Comparison of ENCODE assay signal across 8 mouse cellular contexts in genomic region chr10:82795767-82796166, GRCm38 (mm10). TPM values are rescaled to one million over a fixed set of nuclear protein-coding genes. Genes with fewer than 3 reads are reported as not detected.
DNase-seq lines count a peak whose midpoint lies in the region; ATAC-seq and TF ChIP-seq lines count a peak whose summit lies in the region.

No protein-coding gene starts in this region.

- H3K4me2 ChIP-seq in kidney, embryonic 14.5 days (replicated peaks; ENCODE audit: low read depth, low read length): peak overlapping the region; percentile 23; the same call in 1 of the 2 replicates
- H3K4me2 ChIP-seq in forebrain, embryonic 12.5 days: peak overlapping the region; percentile 13
- peak overlapping the region; percentile 52 for H3K4me2 ChIP-seq in liver, embryonic 15.5 days

- TF ChIP-seq CTCF in MEL (IDR thresholded peaks at IDR 0.05 in 2 of 3, conservative IDR thresholded peaks at IDR 0.05 in 1 of 3; ENCODE audit: control insufficient read depth in 1 of 3, insufficient read depth in 1 of 3, low read depth in 2 of 3, low read length in 3 of 3, poor library complexity in 1 of 3, severe bottlenecking in 1 of 3): no peak

- H3K4me3 ChIP-seq in kidney, embryonic 14.5 days (ENCODE audit: low read length): no peak overlapping the region
- H3K4me3 ChIP-seq in MEL (ENCODE audit: control insufficient read depth in 1 of 2, insufficient read depth in 1 of 2, low read depth in 2 of 2, low read length in 2 of 2): peak overlapping the region; percentile 48 to 54
- H3K4me3 ChIP-seq in forebrain, embryonic 12.5 days (replicated peaks): no peak overlapping the region
- peak overlapping the region; percentile 8; the same call in 1 of the 2 replicates for H3K4me3 ChIP-seq in liver, embryonic 15.5 days (replicated peaks)

- no peak for TF ChIP-seq POLR2A in MEL (IDR thresholded peaks at IDR 0.05; ENCODE audit: control insufficient read depth in 1 of 2, insufficient read depth in 1 of 2, low read depth in 1 of 2, low read length in 2 of 2, poor library complexity in 1 of 2)

- no peaks in the 10 kb centered on the region for H3K36me3 ChIP-seq in kidney, embryonic 14.5 days (ENCODE audit: control insufficient read depth, insufficient read depth, low read length)
- peaks cover 0 to 5% of the 10 kb centered on the region in 2 experiments; a peak in 2 of 4 replicates for H3K36me3 ChIP-seq in MEL (ENCODE audit: control insufficient read depth in 1 of 2, insufficient read depth in 2 of 2, low read length in 2 of 2)
- no peaks in the 10 kb centered on the region for H3K36me3 ChIP-seq in forebrain, embryonic 12.5 days (replicated peaks)
- no peaks in the 10 kb centered on the region for H3K36me3 ChIP-seq in liver, embryonic 15.5 days (replicated peaks)

- no peaks in the 10 kb centered on the region for H3K9me3 ChIP-seq in kidney, embryonic 14.5 days (ENCODE audit: control insufficient read depth, low read length)
- H3K9me3 ChIP-seq in MEL (replicated peaks; ENCODE audit: insufficient read depth, low read length): no peaks in the 10 kb centered on the region
- H3K9me3 ChIP-seq in forebrain, embryonic 12.5 days: 0 out of 2 replicates have a peak, but pooled peaks cover 6% of the 10 kb centered on the region
- no peaks in the 10 kb centered on the region for H3K9me3 ChIP-seq in liver, embryonic 15.5 days (replicated peaks)

- H3K9ac ChIP-seq in kidney, embryonic 14.5 days (ENCODE audit: low read depth, low read length): no peak overlapping the region
- peak overlapping the region; percentile 46 for H3K9ac ChIP-seq in MEL (ENCODE audit: control insufficient read depth, low read depth, low read length, poor library complexity, severe bottlenecking)
- H3K9ac ChIP-seq in forebrain, embryonic 12.5 days: no peak overlapping the region
- H3K9ac ChIP-seq in liver, embryonic 15.5 days: no peak overlapping the region

- DNase-seq in kidney, postnatal 10 days: no peak
- peak; percentile 54 for DNase-seq in MEL (ENCODE audit: low read depth, low spot score)
- DNase-seq in ovary, postnatal 10 days (ENCODE audit: low spot score): no peak
- DNase-seq in spleen, adult 12 weeks (ENCODE audit: low spot score): no peak
- no peak for DNase-seq in frontal cortex, postnatal 25 days (ENCODE audit: low spot score in 2 of 2)

- H3K4me1 ChIP-seq in kidney, embryonic 14.5 days (ENCODE audit: control insufficient read depth, insufficient read depth, low read length): peaks cover 7% of the 10 kb centered on the region; the same call in 1 of the 2 replicates
- peaks cover 4 to 12% of the 10 kb centered on the region in 2 experiments for H3K4me1 ChIP-seq in MEL (ENCODE audit: control insufficient read depth in 1 of 2, insufficient read depth in 2 of 2, low read length in 2 of 2)
- H3K4me1 ChIP-seq in forebrain, embryonic 12.5 days: peaks cover 7% of the 10 kb centered on the region
- H3K4me1 ChIP-seq in liver, embryonic 15.5 days (replicated peaks): peaks cover 32% of the 10 kb centered on the region

- no peak for ATAC-seq in kidney, embryonic 14.5 days (ENCODE audit: low FRiP score, low TSS enrichment)
- ATAC-seq in forebrain, embryonic 12.5 days (ENCODE audit: low FRiP score): no peak
- no peak for ATAC-seq in liver, embryonic 15.5 days (ENCODE audit: insufficient read depth)

- 48% methylated on average over 8 of the region's 8 CpGs for WGBS in kidney, embryonic 14.5 days
- 44% methylated on average over 8 of the region's 8 CpGs for WGBS in forebrain, embryonic 12.5 days
- whole genome bisulfite sequencing in liver, embryonic 15.5 days (ENCODE audit: insufficient replicate concordance): 24% methylated on average over 8 of the region's 8 CpGs

- no peaks in the 10 kb centered on the region for H3K27me3 ChIP-seq in kidney, embryonic 14.5 days (ENCODE audit: control insufficient read depth, insufficient read depth, low read length)
- no peaks in the 10 kb centered on the region for H3K27me3 ChIP-seq in MEL (ENCODE audit: control insufficient read depth in 1 of 2, insufficient read depth in 2 of 2, low read length in 2 of 2)
- no peaks in the 10 kb centered on the region for H3K27me3 ChIP-seq in forebrain, embryonic 12.5 days
- H3K27me3 ChIP-seq in liver, embryonic 15.5 days: peaks cover 23% of the 10 kb centered on the region

- H3K27ac ChIP-seq in kidney, embryonic 14.5 days (ENCODE audit: low read depth, low read length): no peak overlapping the region
- H3K27ac ChIP-seq in MEL (ENCODE audit: control insufficient read depth, low read depth, low read length): no peak overlapping the region
- H3K27ac ChIP-seq in forebrain, embryonic 12.5 days: no peak overlapping the region
- H3K27ac ChIP-seq in liver, embryonic 15.5 days (replicated peaks): no peak overlapping the region

- TF ChIP-seq RAD21 in MEL (IDR thresholded peaks at IDR 0.05; ENCODE audit: low read depth, low read length): no peak

- TF ChIP-seq EP300 in MEL (IDR thresholded peaks at IDR 0.05; ENCODE audit: low read depth in 1 of 2, low read length in 2 of 2): 0 out of 4 replicates have a peak, but pooled peaks have one; percentile 10 to 11

- no peaks in the 10 kb centered on the region for H3K79me2 ChIP-seq in MEL (ENCODE audit: control insufficient read depth, insufficient read depth, low read length, poor library complexity)

TF ChIP-seq in MEL, 35 proteins besides CTCF, POLR2A, EP300 and RAD21:
- TF ChIP-seq TCF12 (IDR thresholded peaks at IDR 0.05; ENCODE audit: low read depth, low read length) (no peak), ZC3H11A (IDR thresholded peaks at IDR 0.05; ENCODE audit: low read depth, low read length) (no peak), CHD2 (IDR thresholded peaks at IDR 0.05; ENCODE audit: low read length) (no peak), BHLHE40 (IDR thresholded peaks at IDR 0.05; ENCODE audit: borderline replicate concordance, low read depth, low read length) (no peak), GATA1 (IDR thresholded peaks at IDR 0.05; ENCODE audit: low read depth, low read length) (peak; percentile 9; the same call in 1 of the 2 replicates), UBTF (IDR thresholded peaks at IDR 0.05; ENCODE audit: borderline replicate concordance, insufficient read depth, low read depth, low read length) (no peak), MXI1 (IDR thresholded peaks at IDR 0.05; ENCODE audit: low read depth, low read length) (peak; percentile 9; the same call in 1 of the 2 replicates), JUND (IDR thresholded peaks at IDR 0.05; ENCODE audit: low read depth, low read length) (no peak), NRF1 (IDR thresholded peaks at IDR 0.05; ENCODE audit: insufficient read depth, low read depth, low read length, poor library complexity, severe bottlenecking) (no peak), HCFC1 (IDR thresholded peaks at IDR 0.05; ENCODE audit: low read depth, low read length) (no peak), SIN3A (IDR thresholded peaks at IDR 0.05; ENCODE audit: low read length) (no peak), ELF1 (IDR thresholded peaks at IDR 0.05; ENCODE audit: low read depth, low read length) (no peak), CHD1 (IDR thresholded peaks at IDR 0.05; ENCODE audit: low read depth, low read length) (no peak), MAZ (IDR thresholded peaks at IDR 0.05; ENCODE audit: low read depth, low read length) (0 out of 2 replicates have a peak, but pooled peaks have one; percentile 32), MAX (IDR thresholded peaks at IDR 0.05; ENCODE audit: low read length) (no peak), POLR2AphosphoS5 (IDR thresholded peaks at IDR 0.05; ENCODE audit: borderline replicate concordance, low read depth, low read length) (no peak), TBP (IDR thresholded peaks at IDR 0.05; ENCODE audit: low read depth, low read length) (no peak), MAFK (IDR thresholded peaks at IDR 0.05; ENCODE audit: borderline replicate concordance, low read depth, low read length) (no peak), USF1 (IDR thresholded peaks at IDR 0.05; ENCODE audit: low read depth, low read length) (no peak), ZMIZ1 (IDR thresholded peaks at IDR 0.05; ENCODE audit: low read depth, low read length) (no peak), GABPA (IDR thresholded peaks at IDR 0.05; ENCODE audit: low read depth, low read length) (no peak), TAL1 (IDR thresholded peaks at IDR 0.05; ENCODE audit: low read length) (no peak), RCOR1 (IDR thresholded peaks at IDR 0.05; ENCODE audit: low read depth, low read length) (no peak), ZKSCAN1 (IDR thresholded peaks at IDR 0.05; ENCODE audit: low read depth, low read length) (no peak), USF2 (IDR thresholded peaks at IDR 0.05; ENCODE audit: borderline replicate concordance in 1 of 2, insufficient read depth in 1 of 2, low read depth in 1 of 2, low read length in 2 of 2) (no peak)

RNA-seq across cellular contexts. Expression of gene Nfyb, which starts 31.8 kb away (rescaled TPM):
- 54.7 and 55.0 TPM in 2 replicates for polyA plus RNA-seq in kidney, embryonic 14.5 days (2014; fragmentation: Nextera tagmentation; extraction: Ambion mirVana)
- 27.3 and 32.6 TPM in 2 replicates for total RNA-seq in MEL (2012; rRNA removed)
- polyA plus RNA-seq in MEL (2012; ENCODE audit: insufficient read depth in 1 of 2, insufficient read length in 2 of 2, low read depth in 1 of 2, low replicate concordance in 2 of 2, missing spikeins in 1 of 2): 10 to 100 TPM in 1 of 2 experiments, not detected in 1; 38.3 TPM
- polyA plus RNA-seq in forebrain, embryonic 12.5 days (2016; fragmentation: Nextera tagmentation; extraction: Ambion mirVana): 68.7 and 72.8 TPM in 2 replicates
- polyA plus RNA-seq in liver, embryonic 15.5 days (2015; fragmentation: Nextera tagmentation; extraction: Ambion mirVana): 33.1 and 33.2 TPM in 2 replicates

RNA-seq across cellular contexts. Expression of gene Txnrd1, which starts 38.0 kb away (rescaled TPM):
- 72.4 and 136 TPM in 2 replicates for polyA plus RNA-seq in kidney, embryonic 14.5 days (2014; fragmentation: Nextera tagmentation; extraction: Ambion mirVana)
- 91.6 and 102 TPM in 2 replicates for total RNA-seq in MEL (2012; rRNA removed)
- 100 to 1,000 TPM in 1 of 2 experiments, not detected in 1; 127 TPM for polyA plus RNA-seq in MEL (2012; ENCODE audit: insufficient read depth in 1 of 2, insufficient read length in 2 of 2, low read depth in 1 of 2, low replicate concordance in 2 of 2, missing spikeins in 1 of 2)
- 183 and 206 TPM in 2 replicates for polyA plus RNA-seq in forebrain, embryonic 12.5 days (2016; fragmentation: Nextera tagmentation; extraction: Ambion mirVana)
- 48.0 and 49.0 TPM in 2 replicates for polyA plus RNA-seq in liver, embryonic 15.5 days (2015; fragmentation: Nextera tagmentation; extraction: Ambion mirVana)

Comparison
In these comparisons a context has a peak if more than half of its experiments do, and no peak if none do; other contexts are left out.
1. H3K4me3 ChIP-seq: peak in MEL (2 of 2) and liver, embryonic 15.5 days (single experiment); none in kidney, embryonic 14.5 days (single experiment) and forebrain, embryonic 12.5 days (single experiment).
2. Peak in every context shown above with its lines, with median percentiles within 50 percentile points of each other: H3K4me2 ChIP-seq.